Mouse (Mus musculus) midbrain, embryonic 14.5 days (tissue): ENCODE data around the gene Dld. TPM values are rescaled to one million over a fixed set of nuclear protein-coding genes. Genes with fewer than 3 reads are reported as not detected.

Experiments used
- ATAC-seq: fragments of 200-750 bp; cut with Nextera tagmentation; 2 replicates; pipeline ENCODE4 v1.8.0; 2017; ENCODE audit warnings: moderate number of reproducible peaks, moderate library complexity; ENCODE audit not compliant: low FRiP score, low TSS enrichment
- DNase-seq: peaks from one replicate; pipeline ENCODE4 v3.0.0-alpha.2; 2015
- H3K27ac ChIP-seq: fragments of 300-500 bp; sonication (generic); replicated peaks from 2 replicates; pipeline ENCODE4 v1.5.1; 2014; ENCODE audit warnings: mild to moderate bottlenecking, low read depth, low read length, moderate library complexity
- H3K27me3 ChIP-seq: fragments of 300-500 bp; sonication (generic); 2 replicates; pipeline ENCODE4 v1.6.1; 2014; ENCODE audit warnings: low read length, control low read depth, mixed read lengths; ENCODE audit not compliant: control insufficient read depth, insufficient read depth
- H3K36me3 ChIP-seq: fragments of 300-500 bp; sonication (generic); 2 replicates; pipeline ENCODE4 v1.6.1; 2014; ENCODE audit warnings: low read length, control low read depth; ENCODE audit not compliant: control insufficient read depth, insufficient read depth
- H3K4me1 ChIP-seq: fragments of 300-500 bp; sonication (generic); 2 replicates; pipeline ENCODE4 v1.6.1; 2014; ENCODE audit warnings: mild to moderate bottlenecking, antibody characterized with exemption, low read length, control low read depth; ENCODE audit not compliant: control insufficient read depth, insufficient read depth
- H3K4me2 ChIP-seq: fragments of 300-500 bp; sonication (generic); 2 replicates; pipeline ENCODE4 v1.6.1; 2014; ENCODE audit warnings: mild to moderate bottlenecking, low read length, moderate library complexity
- H3K4me3 ChIP-seq: fragments of 300-500 bp; sonication (generic); replicated peaks from 2 replicates; pipeline ENCODE4 v1.5.1; 2014; ENCODE audit warnings: low read depth, low read length
- H3K9ac ChIP-seq: fragments of 300-500 bp; sonication (generic); replicated peaks from 2 replicates; pipeline ENCODE4 v1.6.1; 2014; ENCODE audit warnings: mild to moderate bottlenecking, low read length, moderate library complexity
- H3K9me3 ChIP-seq: fragments of 300-500 bp; sonication (generic); 2 replicates; pipeline ENCODE4 v1.6.1; 2016; ENCODE audit warnings: low read length, control low read depth, mixed read lengths; ENCODE audit not compliant: control insufficient read depth
- WGBS: fragments of 180-500 bp; shearing (Covaris S2); extraction: QIAGEN DNeasy Blood & Tissue Kit; methylation state at CpG from one replicate; pipeline ENCODE4 v1.1.7; 2014; 5-methylcytosine and 5-hydroxymethylcytosine counted together
- polyA plus RNA-seq: library from polyadenylated mRNA; unstranded; fragments of >200 nt; fragmentation: Nextera tagmentation; extraction: Ambion mirVana; gene quantifications from 2 replicates; pipeline ENCODE4 v1.2.1, GENCODE M21; 2014

Gene Dld
- polyA plus RNA-seq, 1 experiment from 2014 or later, result 121 TPM

GRCm38 (mm10) chr12:31294996-31295395 is 56.3 kb downstream of the Dld start:
- Histone ChIP-seq H3K4me1 (no peaks in the 10 kb centered on the region), H3K9me3 (no peaks in the 10 kb centered on the region), H3K4me2 (no peak overlapping the region), H3K9ac (no peak overlapping the region), H3K36me3 (no peaks in the 10 kb centered on the region), H3K27me3 (no peaks in the 10 kb centered on the region), H3K4me3 (no peak overlapping the region), H3K27ac (no peak overlapping the region)
- DNase-seq, result no peak
- 86% methylated on average over 11 of the region's 11 CpGs for WGBS
- no peak for ATAC-seq

- Histone ChIP-seq H3K9ac (no peak overlapping the region), H3K36me3 (no peaks in the 10 kb centered on the region), H3K4me2 (no peak overlapping the region), H3K4me3 (no peak overlapping the region), H3K27me3 (no peaks in the 10 kb centered on the region), H3K9me3 (no peaks in the 10 kb centered on the region), H3K27ac (no peak overlapping the region), H3K4me1 (no peaks in the 10 kb centered on the region)
- WGBS, result 78% methylated on average over 10 of the region's 10 CpGs
- no peak for DNase-seq
- ATAC-seq, result no peak
Observed at GRCm38 (mm10) chr12:31294526-31294925, 56.7 kb downstream of the Dld start.

GRCm38 (mm10) chr12:31293361-31294142 is 57.7 kb downstream of the Dld start:
- no peaks in the 10 kb centered on the region for H3K9me3 ChIP-seq
- no peaks in the 10 kb centered on the region for H3K27me3 ChIP-seq
- no peak overlapping the region for H3K4me2 ChIP-seq
- WGBS, result 67% methylated on average over 15 of the region's 15 CpGs
- no peak overlapping the region for H3K27ac ChIP-seq
- H3K4me1 ChIP-seq, result no peaks in the 10 kb centered on the region
- H3K4me3 ChIP-seq, result no peak overlapping the region
- ATAC-seq (no peak), DNase-seq (no peak)
- no peak overlapping the region for H3K9ac ChIP-seq
- no peaks in the 10 kb centered on the region for H3K36me3 ChIP-seq

GRCm38 (mm10) chr12:31290951-31291350 is 60.3 kb downstream of the Dld start:
- H3K36me3 ChIP-seq, result no peaks in the 10 kb centered on the region
- H3K27me3 ChIP-seq, result no peaks in the 10 kb centered on the region
- DNase-seq (no peak), ATAC-seq (no peak)
- no peak overlapping the region for H3K4me3 ChIP-seq
- H3K9me3 ChIP-seq, result no peaks in the 10 kb centered on the region
- H3K4me1 ChIP-seq, result no peaks in the 10 kb centered on the region
- no peak overlapping the region for H3K27ac ChIP-seq
- no peak overlapping the region for H3K9ac ChIP-seq
- 65% methylated on average over 3 of the region's 3 CpGs for WGBS
- no peak overlapping the region for H3K4me2 ChIP-seq

GRCm38 (mm10) chr12:31289046-31289445 is 62.2 kb downstream of the Dld start:
- H3K27ac ChIP-seq, result no peak overlapping the region
- 80% methylated on average over 10 of the region's 10 CpGs for whole genome bisulfite sequencing
- ATAC-seq (no peak), DNase-seq (no peak)
- H3K9ac ChIP-seq, result no peak overlapping the region
- H3K4me1 ChIP-seq, result no peaks in the 10 kb centered on the region
- no peaks in the 10 kb centered on the region for H3K36me3 ChIP-seq
- H3K9me3 ChIP-seq, result no peaks in the 10 kb centered on the region
- H3K4me3 ChIP-seq, result no peak overlapping the region
- H3K4me2 ChIP-seq, result no peak overlapping the region
- H3K27me3 ChIP-seq, result no peaks in the 10 kb centered on the region

GRCm38 (mm10) chr12:31283617-31284136 is 67.6 kb downstream of the Dld start:
- Histone ChIP-seq H3K27me3 (no peaks in the 10 kb centered on the region), H3K9me3 (no peaks in the 10 kb centered on the region), H3K36me3 (no peaks in the 10 kb centered on the region), H3K4me2 (no peak overlapping the region), H3K9ac (no peak overlapping the region), H3K27ac (no peak overlapping the region), H3K4me3 (no peak overlapping the region), H3K4me1 (peaks cover 6% of the 10 kb centered on the region; the same call in 1 of the 2 replicates)
- no peak for ATAC-seq
- WGBS, result 74% methylated on average over 4 of the region's 4 CpGs
- no peak for DNase-seq

- Histone ChIP-seq H3K4me3 (no peak overlapping the region), H3K36me3 (no peaks in the 10 kb centered on the region), H3K9me3 (no peaks in the 10 kb centered on the region), H3K9ac (no peak overlapping the region), H3K4me2 (no peak overlapping the region), H3K4me1 (peaks cover 6% of the 10 kb centered on the region; the same call in 1 of the 2 replicates), H3K27ac (no peak overlapping the region), H3K27me3 (no peaks in the 10 kb centered on the region)
- ATAC-seq, result no peak
- DNase-seq, result no peak
- 88% methylated on average over 4 of the region's 4 CpGs for WGBS
Observed at GRCm38 (mm10) chr12:31283131-31283530, 68.1 kb downstream of the Dld start.

GRCm38 (mm10) chr12:31282241-31282640 is 69.0 kb downstream of the Dld start:
- no peak overlapping the region for H3K4me2 ChIP-seq
- DNase-seq (no peak), ATAC-seq (no peak)
- no peaks in the 10 kb centered on the region for H3K36me3 ChIP-seq
- 89% methylated on average over 5 of the region's 5 CpGs for WGBS
- no peak overlapping the region for H3K4me3 ChIP-seq
- H3K9me3 ChIP-seq, result no peaks in the 10 kb centered on the region
- H3K4me1 ChIP-seq, result peaks cover 6% of the 10 kb centered on the region; the same call in 1 of the 2 replicates
- no peak overlapping the region for H3K9ac ChIP-seq
- H3K27ac ChIP-seq, result no peak overlapping the region
- H3K27me3 ChIP-seq, result no peaks in the 10 kb centered on the region
